Mouse (Mus musculus) kidney, embryonic 16.5 days (tissue): Measurements from ENCODE around the gene C1qtnf6. TPM values are rescaled to one million over a fixed set of nuclear protein-coding genes. Genes with fewer than 3 reads are reported as not detected.

ENCODE experiments used
- ATAC-seq: fragments of 200-750 bp; cut with Nextera tagmentation; 2 replicates; pipeline ENCODE4 v1.8.0; 2017; ENCODE audit warnings: moderate TSS enrichment; ENCODE audit not compliant: low FRiP score, low TSS enrichment
- H3K27ac ChIP-seq: fragments of 300-500 bp; sonication (generic); 2 replicates; pipeline ENCODE4 v1.5.1; 2014; ENCODE audit warnings: low read length
- H3K27me3 ChIP-seq: fragments of 300-500 bp; sonication (generic); 2 replicates; pipeline ENCODE4 v1.6.1; 2014; ENCODE audit warnings: low read length, control low read depth, mixed read lengths; ENCODE audit not compliant: insufficient read depth
- H3K36me3 ChIP-seq: fragments of 300-500 bp; sonication (generic); 2 replicates; pipeline ENCODE4 v1.6.1; 2014; ENCODE audit warnings: low read length, control low read depth, mixed read lengths; ENCODE audit not compliant: insufficient read depth
- H3K4me1 ChIP-seq: fragments of 300-500 bp; sonication (generic); 2 replicates; pipeline ENCODE4 v1.6.1; 2014; ENCODE audit warnings: low read length, control low read depth, mixed read lengths; ENCODE audit not compliant: insufficient read depth
- H3K4me2 ChIP-seq: fragments of 300-500 bp; sonication (generic); replicated peaks from 2 replicates; pipeline ENCODE4 v1.6.1; 2014; ENCODE audit warnings: low read depth, low read length
- H3K4me3 ChIP-seq: fragments of 300-500 bp; sonication (generic); 2 replicates; pipeline ENCODE4 v1.5.1; 2014; ENCODE audit warnings: mild to moderate bottlenecking, low read length
- H3K9ac ChIP-seq: fragments of 300-500 bp; sonication (generic); replicated peaks from 2 replicates; pipeline ENCODE4 v1.6.1; 2014; ENCODE audit warnings: low read length
- H3K9me3 ChIP-seq: fragments of 300-500 bp; sonication (generic); 2 replicates; pipeline ENCODE4 v1.6.1; 2016; ENCODE audit warnings: low read length, control low read depth
- WGBS: fragments of 180-500 bp; shearing (Covaris S2); extraction: QIAGEN DNeasy Blood & Tissue Kit; methylation state at CpG from one replicate; pipeline ENCODE4 v1.1.7; 2014; 5-methylcytosine and 5-hydroxymethylcytosine counted together
- polyA plus RNA-seq: library from polyadenylated mRNA; unstranded; fragments of >200 nt; fragmentation: Nextera tagmentation; extraction: Ambion mirVana; gene quantifications from 2 replicates; pipeline ENCODE4 v1.2.1, GENCODE M21; 2015

The C1qtnf6 gene
- polyA plus RNA-seq, 1 experiment from 2014 or later = 33.7 TPM

DNA sequence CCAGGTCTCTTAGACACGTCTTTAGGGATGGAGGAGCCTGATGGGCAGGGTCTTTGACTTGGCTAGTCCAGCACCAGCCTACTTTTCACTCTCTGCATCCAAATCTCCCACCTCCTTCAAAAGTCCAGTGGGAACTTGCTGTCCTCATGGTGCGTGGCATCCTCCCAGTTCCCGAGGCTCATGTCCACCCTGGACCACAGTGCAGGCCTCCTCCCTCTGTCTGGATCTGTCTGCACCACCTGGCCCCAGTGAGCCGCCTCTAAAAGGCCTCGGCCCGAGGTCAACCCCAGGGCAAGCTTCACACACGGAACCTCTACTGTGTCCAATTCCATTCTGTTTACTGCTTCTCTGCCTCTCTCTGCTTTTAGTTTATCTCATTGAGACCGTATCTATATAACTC lies 9.9 kb downstream of the C1qtnf6 start:
- WGBS = 62% methylated on average over 8 of the region's 8 CpGs
- no peak for ATAC-seq
- Histone ChIP-seq H3K9me3 (no peaks in the 10 kb centered on the region), H3K4me2 (no peak overlapping the region), H3K4me1 (no peaks in the 10 kb centered on the region), H3K9ac (no peak overlapping the region), H3K4me3 (no peak overlapping the region), H3K27me3 (no peaks in the 10 kb centered on the region), H3K27ac (no peak overlapping the region), H3K36me3 (no peaks in the 10 kb centered on the region)

GRCm38 (mm10) chr15:78520112-78520715 lies 11.0 kb downstream of the C1qtnf6 start:
- Histone ChIP-seq H3K9me3 (no peaks in the 10 kb centered on the region), H3K4me1 (no peaks in the 10 kb centered on the region), H3K4me3 (no peak overlapping the region), H3K4me2 (no peak overlapping the region), H3K27me3 (no peaks in the 10 kb centered on the region), H3K36me3 (no peaks in the 10 kb centered on the region), H3K27ac (no peak overlapping the region), H3K9ac (no peak overlapping the region)
- ATAC-seq = no peak
- WGBS = 70% methylated on average over 13 of the region's 13 CpGs

DNA sequence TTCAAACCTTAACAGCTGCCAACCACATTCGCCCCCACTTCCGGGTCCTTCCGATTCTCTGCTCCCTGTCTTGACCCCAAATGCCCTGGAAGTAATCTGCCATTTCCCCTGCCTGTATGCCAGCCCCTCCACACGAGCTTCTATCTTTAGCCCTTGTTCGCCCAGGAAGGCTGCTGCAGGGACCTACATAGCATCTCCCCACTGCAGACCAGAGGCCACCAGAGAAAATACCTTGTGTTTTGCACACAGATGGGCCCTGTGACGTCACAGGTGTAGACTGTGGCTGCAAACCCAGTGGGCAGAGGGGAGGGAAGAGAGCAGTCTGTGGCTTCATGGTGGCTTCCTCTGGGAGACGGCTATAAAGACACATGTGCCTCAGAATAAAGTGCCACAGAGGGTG lies 13.0 kb downstream of the C1qtnf6 start:
- no peak for ATAC-seq
- Histone ChIP-seq H3K4me3 (no peak overlapping the region), H3K4me1 (0 out of 2 replicates have a peak, but pooled peaks cover 3% of the 10 kb centered on the region), H3K9ac (no peak overlapping the region), H3K4me2 (no peak overlapping the region), H3K27ac (no peak overlapping the region), H3K27me3 (no peaks in the 10 kb centered on the region), H3K9me3 (no peaks in the 10 kb centered on the region), H3K36me3 (no peaks in the 10 kb centered on the region)
- WGBS = 55% methylated on average over 7 of the region's 7 CpGs

DNA sequence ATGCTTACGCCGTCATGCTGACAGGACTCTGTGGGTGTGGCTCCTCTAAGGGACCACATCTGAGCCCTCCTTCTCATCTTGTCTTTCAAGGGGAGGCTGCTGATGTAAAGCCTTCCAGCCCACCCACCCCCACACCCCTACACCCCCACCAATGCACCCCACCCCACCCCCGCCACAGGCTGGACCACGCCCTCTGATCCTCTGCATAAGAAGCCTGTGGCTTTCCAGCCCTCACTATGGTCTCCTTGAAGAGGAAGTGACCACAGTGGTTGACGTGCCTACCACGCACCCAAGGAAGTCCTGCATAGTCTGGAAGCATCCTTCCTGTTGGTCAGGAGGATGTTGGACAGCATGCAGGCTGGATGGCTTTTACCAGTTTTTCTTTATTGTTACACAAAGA lies 15.5 kb downstream of the C1qtnf6 start:
- H3K4me3 ChIP-seq = no peak overlapping the region
- no peak overlapping the region for H3K4me2 ChIP-seq
- no peak overlapping the region for H3K9ac ChIP-seq
- no peaks in the 10 kb centered on the region for H3K36me3 ChIP-seq
- no peak for ATAC-seq
- no peaks in the 10 kb centered on the region for H3K9me3 ChIP-seq
- WGBS = 83% methylated on average over 6 of the region's 6 CpGs
- peaks cover 16% of the 10 kb centered on the region; the same call in 1 of the 2 replicates for H3K4me1 ChIP-seq
- H3K27me3 ChIP-seq = no peaks in the 10 kb centered on the region
- no peak overlapping the region for H3K27ac ChIP-seq

GRCm38 (mm10) chr15:78514393-78515146 lies 16.6 kb downstream of the C1qtnf6 start:
- Histone ChIP-seq H3K36me3 (no peaks in the 10 kb centered on the region), H3K27me3 (no peaks in the 10 kb centered on the region), H3K4me3 (no peak overlapping the region), H3K4me2 (no peak overlapping the region), H3K27ac (no peak overlapping the region), H3K9ac (peak overlapping the region; percentile 45), H3K9me3 (no peaks in the 10 kb centered on the region), H3K4me1 (peaks cover 22% of the 10 kb centered on the region; the same call in 1 of the 2 replicates)
- 24% methylated on average over 7 of the region's 7 CpGs for WGBS
- 0 out of 2 replicates have a peak, but pooled peaks have one; percentile 8 for ATAC-seq

- WGBS = 77% methylated on average over 14 of the region's 14 CpGs
- Histone ChIP-seq H3K27ac (peak overlapping the region; percentile 16; the same call in 1 of the 2 replicates), H3K9ac (no peak overlapping the region), H3K27me3 (no peaks in the 10 kb centered on the region), H3K4me2 (no peak overlapping the region), H3K4me3 (no peak overlapping the region), H3K9me3 (no peaks in the 10 kb centered on the region), H3K4me1 (peaks cover 22% of the 10 kb centered on the region; the same call in 1 of the 2 replicates), H3K36me3 (no peaks in the 10 kb centered on the region)
- no peak for ATAC-seq
Measured at GRCm38 (mm10) chr15:78513019-78513418, 18.2 kb downstream of the C1qtnf6 start.

GRCm38 (mm10) chr15:78511951-78512350 lies 19.3 kb downstream of the C1qtnf6 start:
- Histone ChIP-seq H3K4me3 (no peak overlapping the region), H3K36me3 (no peaks in the 10 kb centered on the region), H3K27ac (no peak overlapping the region), H3K9ac (0 out of 2 replicates have a peak overlapping the region, but pooled peaks have one; percentile 2), H3K4me1 (peaks cover 22% of the 10 kb centered on the region; the same call in 1 of the 2 replicates), H3K4me2 (no peak overlapping the region), H3K27me3 (no peaks in the 10 kb centered on the region), H3K9me3 (no peaks in the 10 kb centered on the region)
- ATAC-seq = no peak
- 42% methylated on average over 7 of the region's 7 CpGs for WGBS

- Histone ChIP-seq H3K36me3 (no peaks in the 10 kb centered on the region), H3K4me3 (no peak overlapping the region), H3K9ac (no peak overlapping the region), H3K9me3 (no peaks in the 10 kb centered on the region), H3K27ac (no peak overlapping the region), H3K4me2 (no peak overlapping the region), H3K4me1 (peaks cover 22% of the 10 kb centered on the region; the same call in 1 of the 2 replicates), H3K27me3 (no peaks in the 10 kb centered on the region)
- 89% methylated on average over 6 of the region's 6 CpGs for WGBS
- ATAC-seq = no peak
Measured at GRCm38 (mm10) chr15:78510736-78511135, 20.5 kb downstream of the C1qtnf6 start.

GRCm38 (mm10) chr15:78510121-78510576 lies 21.1 kb downstream of the C1qtnf6 start:
- no peaks in the 10 kb centered on the region for H3K27me3 ChIP-seq
- ATAC-seq = no peak
- peaks cover under 1% of the 10 kb centered on the region; the same call in 1 of the 2 replicates for H3K9me3 ChIP-seq
- H3K4me2 ChIP-seq = no peak overlapping the region
- 62% methylated on average over 8 of the region's 8 CpGs for WGBS
- no peak overlapping the region for H3K27ac ChIP-seq
- peaks cover 22% of the 10 kb centered on the region; the same call in 1 of the 2 replicates for H3K4me1 ChIP-seq
- no peak overlapping the region for H3K9ac ChIP-seq
- no peaks in the 10 kb centered on the region for H3K36me3 ChIP-seq
- H3K4me3 ChIP-seq = no peak overlapping the region
